Mouse (Mus musculus) neutrophil, adult 83 days (primary cell): ENCODE data around the gene Senp7. TPM values are rescaled to one million over a fixed set of nuclear protein-coding genes. Genes with fewer than 3 reads are reported as not detected.

ENCODE experiments used
- total RNA-seq, 2 experiments: library from RNA; stranded (reverse); gene quantifications; one replicate each; pipeline ENCODE4 v1.2.4; 2023

The Senp7 gene
- total RNA-seq = 10 to 100 TPM; 46.9 to 49.1 TPM

GRCm38 (mm10) chr16:56048038-56048437 is at the start of gene Senp7:
TSS of gene Senp7 (plus strand) at chr16:56048338.

GRCm38 (mm10) chr16:56029661-56030082 is 18.5 kb upstream of the Senp7 start, which contains the start of gene Pcnp:
TSS of gene Pcnp (minus strand) at chr16:56029739.

GRCm38 (mm10) chr16:56037138-56038010 is 10.8 kb upstream of the Senp7 start, which contains the start of gene Trmt10c:
TSS of gene Trmt10c (minus strand) at chr16:56037819.

GRCm38 (mm10) chr16:56204051-56204450 is 155.9 kb downstream of the Senp7 start, which contains the start of gene Impg2:
TSS of gene Impg2 (plus strand) at chr16:56204313.

Other genes starting within 250 kb of the Senp7 start
- 100 to 1,000 TPM; 358 to 374 TPM for gene Nfkbiz, start 209.4 kb upstream of the Senp7 start, total RNA-seq
- gene Nxpe3, start 153.1 kb upstream of the Senp7 start, total RNA-seq = 1 to 10 TPM; 3.2 to 3.3 TPM
- gene Cep97, start 113.5 kb upstream of the Senp7 start, total RNA-seq = 1 to 10 TPM; 3.3 to 3.8 TPM
- gene Rpl24, start 82.1 kb upstream of the Senp7 start, total RNA-seq = 100 to 1,000 TPM; 373 to 414 TPM
- gene Zbtb11, start 74.5 kb upstream of the Senp7 start, total RNA-seq = 10 to 100 TPM; 23.6 to 27.3 TPM
- gene Pcnp, start 18.6 kb upstream of the Senp7 start, total RNA-seq = 10 to 100 TPM; 64.3 to 68.8 TPM
- gene Trmt10c, start 10.5 kb upstream of the Senp7 start, total RNA-seq = 1 to 10 TPM; 4.5 to 5.8 TPM
- under 1 TPM; 0.57 to 0.64 TPM for gene Impg2, start 156.0 kb downstream of the Senp7 start, total RNA-seq